Mouse (Mus musculus): ENCODE measurements at regions not wholly inside any gene's neighbourhood (a gene's known extent, or its start where the extent isn't known, plus 50 kb on each side); places are given as distances from the start of the nearest gene placed in this dataset.

GRCm38 (mm10) chr16:97686561-97686960, 75.6 kb upstream of the Tmprss2 start:
- intact Hi-C loops (cut with DNase I), result no loop called here
- no peak for DNase-seq

GRCm38 (mm10) chr16:97685603-97686285, 74.7 kb upstream of the Tmprss2 start:
- intact Hi-C loops (cut with DNase I), result no loop called here
- no peak for DNase-seq

GRCm38 (mm10) chr16:97681191-97681590, 70.2 kb upstream of the Tmprss2 start:
- no peak for DNase-seq
- intact Hi-C loops (cut with DNase I), result no loop called here

GRCm38 (mm10) chr16:97679820-97680219, 68.8 kb upstream of the Tmprss2 start:
- intact Hi-C loops (cut with DNase I), result no loop called here
- DNase-seq, result no peak

GRCm38 (mm10) chr16:97679252-97679651, 68.3 kb upstream of the Tmprss2 start:
- DNase-seq, result no peak
- intact Hi-C loops (cut with DNase I), result no loop called here

GRCm38 (mm10) chr16:97677621-97678020, 66.6 kb upstream of the Tmprss2 start:
- intact Hi-C loops (cut with DNase I), result no loop called here
- DNase-seq, result no peak

GRCm38 (mm10) chr16:97673576-97673975, 62.6 kb upstream of the Tmprss2 start:
- intact Hi-C loops (cut with DNase I), result loop anchor here (5.0 kb wide), 1 partner anchor 104 kb away; no protein-coding TSS in a partner anchor
- DNase-seq, result no peak

- intact Hi-C loops (cut with DNase I), result loop anchor here (5.0 kb wide), 1 partner anchor 107 kb away; no protein-coding TSS in a partner anchor
- peak; percentile 6 to 23 for DNase-seq
These were observed 59.4 kb upstream of the Tmprss2 start for GRCm38 (mm10) chr16:97670131-97671038.

- intact Hi-C loops (cut with DNase I), result no loop called here
- DNase-seq, result no peak
These were observed 56.5 kb upstream of the Tmprss2 start for GRCm38 (mm10) chr16:97667536-97667935.

GRCm38 (mm10) chr16:97665518-97665917, 54.5 kb upstream of the Tmprss2 start:
- intact Hi-C loops (cut with DNase I), result no loop called here
- no peak for DNase-seq

All from heart, postnatal 10 days (tissue).